Mouse (Mus musculus): Measurements from ENCODE around the gene Smarcc2. TPM values are rescaled to one million over a fixed set of nuclear protein-coding genes. Genes with fewer than 3 reads are reported as not detected.

Smarcc2 gene
- 10 to 100 TPM; 95.0 to 97.7 TPM for total RNA-seq (2023)

GRCm38 (mm10) chr10:128458719-128459408 is at the start of gene Smarcc2:
Gene Smarcc2 (plus strand): TSS chr10:128459248.

DNA sequence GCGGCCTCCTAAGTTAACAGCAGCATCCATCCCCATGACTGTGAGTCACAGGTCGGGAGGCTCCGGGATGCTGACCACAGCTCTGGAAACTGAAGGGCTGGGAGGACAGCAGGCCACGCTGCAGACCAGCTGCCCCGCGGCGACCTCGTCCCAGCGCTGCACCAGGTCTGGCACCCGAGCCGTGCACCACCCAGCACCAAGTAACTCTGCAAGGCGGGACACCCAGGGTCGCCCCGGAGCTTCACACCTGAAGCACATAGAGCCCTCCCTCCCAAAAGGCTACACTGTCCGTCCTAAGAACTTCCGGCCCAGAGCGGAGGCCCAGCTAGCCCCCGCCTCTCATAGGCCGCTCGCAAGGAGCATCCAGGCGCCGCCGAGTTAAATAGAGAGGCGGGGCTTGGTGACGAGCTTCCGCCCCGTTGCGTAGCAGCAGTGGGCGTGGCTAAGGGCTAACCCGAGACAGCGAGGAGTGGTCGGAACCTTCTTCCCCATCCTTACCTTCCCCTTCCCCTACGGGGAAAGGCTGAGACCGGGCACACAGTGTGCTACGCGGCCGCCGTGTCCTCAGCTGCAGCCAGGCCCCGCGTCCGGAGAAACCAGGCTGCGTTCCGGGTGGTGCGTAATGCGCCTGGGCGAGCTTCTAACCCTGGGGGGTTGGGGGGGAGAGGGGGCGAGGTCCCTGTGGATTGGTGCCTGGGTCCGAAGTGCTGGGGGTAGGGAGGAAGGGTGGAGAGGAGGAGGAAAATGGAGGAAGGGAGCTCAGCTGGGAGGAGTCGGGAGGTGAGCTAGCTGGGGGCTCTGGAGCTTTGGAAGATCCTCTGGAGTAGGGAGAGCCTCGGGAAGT is 47.6 kb upstream of the Smarcc2 start, which contains the start of the genes Nabp2 and Rnf41:
Nabp2 (minus strand) TSS at position 282 of the 844 bp plus-strand sequence.
Rnf41 (plus strand) TSS at position 447 of the 844 bp plus-strand sequence.

DNA sequence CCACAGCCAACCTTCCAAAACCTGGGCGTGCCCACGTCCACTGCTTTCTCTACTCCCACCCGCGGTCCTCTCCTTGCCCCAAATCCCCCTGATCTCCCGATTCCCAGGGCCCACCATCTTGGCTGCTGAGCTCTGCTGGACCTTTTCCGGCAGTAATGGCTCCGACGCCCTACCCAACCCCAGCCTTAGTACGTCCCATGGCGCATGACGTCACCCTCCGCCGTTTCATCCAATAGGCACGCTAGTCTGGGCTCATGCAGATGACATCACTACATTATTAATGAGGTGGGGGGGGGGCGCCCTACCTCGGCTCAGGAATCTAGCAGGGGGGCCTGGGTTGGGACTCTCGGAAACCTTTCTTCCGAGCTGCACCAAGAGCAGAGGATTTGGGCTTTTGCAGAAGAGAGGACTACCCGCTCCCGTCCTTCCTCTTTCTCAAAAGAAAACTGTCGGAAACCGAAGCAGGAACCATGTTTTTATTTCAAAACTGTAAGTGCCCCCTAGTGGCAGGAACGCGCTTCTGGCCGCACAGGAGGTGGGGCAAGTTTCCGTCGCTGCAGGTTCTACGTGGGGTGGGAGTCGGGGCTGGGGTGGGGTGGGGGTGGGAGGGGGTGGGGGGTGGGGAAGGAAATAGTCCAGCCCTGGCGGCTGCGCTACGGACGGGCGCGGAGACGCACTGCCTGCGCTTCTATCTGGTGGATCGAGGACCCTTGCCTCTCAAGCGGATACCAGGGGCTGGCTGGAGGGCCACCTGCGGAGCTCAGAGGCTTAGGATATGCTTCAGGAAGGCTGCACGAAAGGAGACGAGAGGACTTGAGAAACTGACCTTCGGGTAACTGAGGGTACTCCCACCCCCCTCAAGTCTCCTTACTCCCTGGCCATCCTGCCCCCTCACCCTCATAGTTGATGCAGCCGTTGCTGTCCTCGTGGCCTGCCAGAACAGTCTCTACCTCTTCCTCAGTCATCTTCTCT is 34.9 kb downstream of the Smarcc2 start, which contains the start of gene Myl6:
Myl6 (minus strand) TSS at position 451 of the 972 bp plus-strand sequence.

GRCm38 (mm10) chr10:128498590-128498989 is 39.5 kb downstream of the Smarcc2 start, which contains the start of gene Myl6b:
Gene Myl6b (minus strand): TSS chr10:128498685.

GRCm38 (mm10) chr10:128525671-128526308 is 66.7 kb downstream of the Smarcc2 start, which contains the start of gene Esyt1:
Gene Esyt1 (minus strand): TSS chr10:128525871.

Other genes starting within 250 kb of the Smarcc2 start
- 1 to 10 TPM; 4.0 to 5.7 TPM for gene Spryd4, start 247.4 kb upstream of the Smarcc2 start, total RNA-seq (2023)
- not detected for gene Mip, start 233.4 kb upstream of the Smarcc2 start, total RNA-seq (2023)
- 10 to 100 TPM; 23.8 to 29.8 TPM for gene Timeless, start 227.2 kb upstream of the Smarcc2 start, total RNA-seq (2023)
- under 1 TPM; 0.42 to 0.64 TPM for gene Apon, start 205.2 kb upstream of the Smarcc2 start, total RNA-seq (2023)
- gene Apof, start 190.6 kb upstream of the Smarcc2 start, total RNA-seq (2023) = not detected
- 10 to 100 TPM; 33.8 to 44.4 TPM for gene Stat2, start 188.7 kb upstream of the Smarcc2 start, total RNA-seq (2023)
- gene Il23a, start 160.5 kb upstream of the Smarcc2 start, total RNA-seq (2023) = not detected
- 10 to 100 TPM; 27.4 to 30.6 TPM for gene Pan2, start 155.9 kb upstream of the Smarcc2 start, total RNA-seq (2023)
- gene Cnpy2, start 136.8 kb upstream of the Smarcc2 start, total RNA-seq (2023) = 10 to 100 TPM; 26.9 to 36.3 TPM
- 100 to 1,000 TPM in 1 of 2 experiments, 10 to 100 TPM in 1; 93.2 to 107 TPM for gene Cs, start 121.5 kb upstream of the Smarcc2 start, total RNA-seq (2023)
- gene Coq10a, start 90.3 kb upstream of the Smarcc2 start, total RNA-seq (2023) = 10 to 100 TPM; 15.4 to 17.8 TPM
- gene Ankrd52, start 82.1 kb upstream of the Smarcc2 start, total RNA-seq (2023) = 10 to 100 TPM; 35.0 to 42.4 TPM
- not detected for gene Slc39a5, start 58.0 kb upstream of the Smarcc2 start, total RNA-seq (2023)
- 10 to 100 TPM; 31.6 to 43.5 TPM for gene Nabp2, start 47.8 kb upstream of the Smarcc2 start, total RNA-seq (2023)
- 10 to 100 TPM; 37.6 to 38.5 TPM for gene Rnf41, start 47.6 kb upstream of the Smarcc2 start, total RNA-seq (2023)
- gene Myl6, start 34.9 kb downstream of the Smarcc2 start, total RNA-seq (2023) = 1,000 to 10,000 TPM; 1,139 to 1,227 TPM
- gene Myl6b, start 39.4 kb downstream of the Smarcc2 start, total RNA-seq (2023) = 1 to 10 TPM in 1 of 2 experiments, under 1 TPM in 1; 0.98 to 1.8 TPM
- gene Esyt1, start 66.6 kb downstream of the Smarcc2 start, total RNA-seq (2023) = 100 to 1,000 TPM; 126 to 159 TPM
- gene Zc3h10, start 88.5 kb downstream of the Smarcc2 start, total RNA-seq (2023) = 10 to 100 TPM; 25.6 to 28.0 TPM
- gene Rpl41, start 90.1 kb downstream of the Smarcc2 start, total RNA-seq (2023) = 1,000 to 10,000 TPM; 1,597 to 1,656 TPM
- gene Pa2g4, start 106.7 kb downstream of the Smarcc2 start, total RNA-seq (2023) = 10 to 100 TPM; 42.7 to 48.3 TPM
- under 1 TPM; 0.49 to 0.58 TPM for gene Erbb3, start 130.4 kb downstream of the Smarcc2 start, total RNA-seq (2023)
- gene Rps26, start 167.5 kb downstream of the Smarcc2 start, total RNA-seq (2023) = 100 to 1,000 TPM; 471 to 533 TPM
- not detected for gene Ikzf4, start 186.7 kb downstream of the Smarcc2 start, total RNA-seq (2023)
- 1 to 10 TPM; 2.3 to 3.2 TPM for gene Suox, start 214.8 kb downstream of the Smarcc2 start, total RNA-seq (2023)
- gene Rab5b, start 237.0 kb downstream of the Smarcc2 start, total RNA-seq (2023) = 100 to 1,000 TPM; 110 to 114 TPM
- gene Pmel, start 244.9 kb downstream of the Smarcc2 start, total RNA-seq (2023) = 1 to 10 TPM; 1.6 to 2.2 TPM
- 10 to 100 TPM; 74.7 to 85.8 TPM for gene Cdk2, start 245.8 kb downstream of the Smarcc2 start, total RNA-seq (2023)